Mouse (Mus musculus) gastrocnemius, postnatal 36 days (tissue): Measurements from ENCODE around the gene Bcl10. TPM values are rescaled to one million over a fixed set of nuclear protein-coding genes. Genes with fewer than 3 reads are reported as not detected.

ENCODE experiments used
- total RNA-seq, 2 experiments: library from RNA; stranded (reverse); gene quantifications; 2 replicates each; pipeline ENCODE4 v1.2.3; 2021

Bcl10 gene
- total RNA-seq, 2 experiments from 2014 or later, result 8.5 to 10.0 TPM

Other genes with a start within 250 kb of the Bcl10 start
- 1 to 10 TPM; 2.7 to 4.0 TPM for gene Ddah1, start 164.1 kb upstream of the Bcl10 start, total RNA-seq
- gene 2410004B18Rik, start 15.2 kb downstream of the Bcl10 start, total RNA-seq, result 10 to 100 TPM; 17.2 to 18.0 TPM
- gene Syde2, start 65.1 kb downstream of the Bcl10 start, total RNA-seq, result under 1 TPM; 0.79 to 0.82 TPM
- not detected for gene Wdr63, start 185.3 kb downstream of the Bcl10 start, total RNA-seq
- gene Mcoln3, start 194.6 kb downstream of the Bcl10 start, total RNA-seq, result not detected
- gene Mcoln2, start 227.0 kb downstream of the Bcl10 start, total RNA-seq, result under 1 TPM in 1 of 2 experiments, not detected in 1; 0.51 TPM